Mouse (Mus musculus) C2C12 (cell line): ENCODE results near the gene Hpn. TPM values are rescaled to one million over a fixed set of nuclear protein-coding genes. Genes with fewer than 3 reads are reported as not detected.

Experiments used
- H3K27me3 ChIP-seq: one replicate; pipeline ENCODE4 v1.6.1; 2011; ENCODE audit not compliant: control insufficient read depth, insufficient read depth, insufficient read length
- H3K36me3 ChIP-seq: one replicate; pipeline ENCODE4 v1.6.1; 2011; ENCODE audit not compliant: control insufficient read depth, insufficient read depth
- H3K4me3 ChIP-seq: one replicate; pipeline ENCODE4 v1.5.1; 2011; ENCODE audit warnings: mild to moderate bottlenecking, control low read depth; ENCODE audit not compliant: poor library complexity, insufficient read depth, severe bottlenecking
- H3K79me2 ChIP-seq: one replicate; pipeline ENCODE4 v1.6.1; 2011; ENCODE audit not compliant: control insufficient read depth, insufficient read depth
- H3K79me3 ChIP-seq: one replicate; pipeline ENCODE4 v1.6.1; 2011; ENCODE audit warnings: low read depth, control low read depth
- H3ac ChIP-seq: one replicate; pipeline ENCODE3; 2011; ENCODE audit warnings: low read depth; ENCODE audit not compliant: control insufficient read depth, insufficient read length
- CEBPB ChIP-seq: IDR thresholded peaks from one replicate; pipeline ENCODE4 v1.6.1; 2011; ENCODE audit warnings: low read depth, mild to moderate bottlenecking, control low read depth, moderate library complexity
- CTCF ChIP-seq: IDR thresholded peaks from one replicate; pipeline ENCODE4 v1.5.1; 2011; ENCODE audit not compliant: control insufficient read depth, insufficient read depth, insufficient read length
- FOSL1 ChIP-seq: IDR thresholded peaks from one replicate; pipeline ENCODE4 v1.8.0; 2011; ENCODE audit warnings: mild to moderate bottlenecking, low read length; ENCODE audit not compliant: poor library complexity, insufficient read depth, severe bottlenecking
- MAX ChIP-seq: IDR thresholded peaks from one replicate; pipeline ENCODE4 v1.6.1; 2011; ENCODE audit warnings: mild to moderate bottlenecking, control low read depth
- MYOD1 ChIP-seq: IDR thresholded peaks from one replicate; pipeline ENCODE4 v1.6.1; 2011; ENCODE audit warnings: low read depth; ENCODE audit not compliant: control insufficient read depth, insufficient read length
- MYOG ChIP-seq: IDR thresholded peaks from one replicate; pipeline ENCODE4 v1.6.1; 2011; ENCODE audit not compliant: control insufficient read depth, insufficient read length; ENCODE audit errors: extremely low read depth
- USF1 ChIP-seq: IDR thresholded peaks from one replicate; pipeline ENCODE4 v1.6.1; 2011; ENCODE audit warnings: low read depth, mild to moderate bottlenecking, control low read depth, moderate library complexity
- long read RNA-seq, 2 experiments: library from polyadenylated mRNA; unstranded; transcript quantifications; one replicate each; pipeline ENCODE4 v2.0.0; 2019 to 2020
- polyA plus RNA-seq: library from polyadenylated mRNA; unstranded; fragments of >200 nt; fragmentation: generic; extraction: Trizol; gene quantifications from one replicate; pipeline ENCODE4 v1.2.1, GENCODE M21; 2012; ENCODE audit warnings: missing spikeins

Gene Hpn
- not detected for polyA plus RNA-seq
- long read RNA-seq, experiment 1, result 0 reads
- long read RNA-seq, experiment 2, result 0 reads

DNA sequence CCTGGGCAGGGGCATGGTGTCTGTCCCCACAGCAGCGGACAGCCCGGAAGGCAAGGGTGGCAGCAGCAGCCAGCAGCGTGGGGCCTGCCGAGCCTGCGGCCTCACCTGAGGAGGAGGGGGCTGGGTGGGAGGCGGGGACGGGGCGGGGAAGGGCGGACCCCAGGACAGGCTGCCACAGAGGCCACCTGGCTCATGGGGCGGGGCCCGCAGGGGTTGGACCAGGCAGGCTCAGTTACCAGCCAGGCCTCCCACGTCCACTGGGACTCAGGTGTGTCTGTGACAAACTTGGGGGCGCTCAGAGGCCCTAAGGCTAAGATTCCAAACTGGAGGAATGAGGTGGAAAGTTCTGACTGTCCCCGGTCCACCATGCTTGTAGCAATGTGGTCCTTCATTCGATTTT lies at the start of gene Hpn:
Gene Hpn (minus strand): TSS at position 109 of the 400 bp plus-strand sequence.
- Histone ChIP-seq H3K79me3 (no peaks in the 10 kb centered on the region), H3K4me3 (no peak within 1 kb of the TSS), H3ac (no peak within 1 kb of the TSS), H3K79me2 (no peaks in the 10 kb centered on the region), H3K36me3 (no peaks in the 10 kb centered on the region), H3K27me3 (peaks cover 8% of the 10 kb centered on the region)
- TF ChIP-seq CEBPB, result no peak
- no peak for TF ChIP-seq MYOG

DNA sequence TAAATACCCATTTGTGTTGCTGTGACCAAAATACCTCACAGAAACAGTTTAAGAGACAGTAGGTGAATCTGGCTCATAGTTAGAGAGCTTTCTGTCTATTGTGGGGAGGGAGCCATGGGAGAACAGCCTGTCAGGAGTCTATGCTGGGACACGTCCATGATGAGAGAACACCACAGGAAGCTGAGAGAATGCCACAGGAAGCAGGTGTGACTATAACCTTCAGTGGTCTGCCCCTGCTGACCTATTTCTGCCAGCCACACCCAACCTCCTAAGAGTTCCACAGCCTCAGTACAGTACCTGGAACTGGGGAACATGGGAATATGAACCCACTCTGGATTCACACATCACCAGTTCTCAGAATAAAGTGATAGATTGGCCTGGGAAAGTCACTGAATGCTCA lies 49.7 kb upstream of the Hpn start:
- TF ChIP-seq MYOG (no peak), MAX (no peak), CTCF (no peak), CEBPB (no peak), USF1 (no peak), MYOD1 (no peak), FOSL1 (no peak)
- H3ac ChIP-seq, result no peak overlapping the region
- H3K27me3 ChIP-seq, result no peaks in the 10 kb centered on the region

GRCm38 (mm10) chr7:31163666-31164577 lies 48.8 kb upstream of the Hpn start:
- H3K27me3 ChIP-seq, result no peaks in the 10 kb centered on the region
- H3K79me2 ChIP-seq, result no peaks in the 10 kb centered on the region
- no peaks in the 10 kb centered on the region for H3K36me3 ChIP-seq
- TF ChIP-seq CTCF (no peak), CEBPB (no peak), MAX (no peak), MYOG (no peak), USF1 (no peak)
- no peak overlapping the region for H3ac ChIP-seq
- no peak overlapping the region for H3K4me3 ChIP-seq
- no peaks in the 10 kb centered on the region for H3K79me3 ChIP-seq

More for the DNA sequence above, 49.7 kb upstream of the Hpn start:
- Histone ChIP-seq H3K79me3 (no peaks in the 10 kb centered on the region), H3K36me3 (no peaks in the 10 kb centered on the region), H3K4me3 (no peak overlapping the region), H3K79me2 (no peaks in the 10 kb centered on the region)

DNA sequence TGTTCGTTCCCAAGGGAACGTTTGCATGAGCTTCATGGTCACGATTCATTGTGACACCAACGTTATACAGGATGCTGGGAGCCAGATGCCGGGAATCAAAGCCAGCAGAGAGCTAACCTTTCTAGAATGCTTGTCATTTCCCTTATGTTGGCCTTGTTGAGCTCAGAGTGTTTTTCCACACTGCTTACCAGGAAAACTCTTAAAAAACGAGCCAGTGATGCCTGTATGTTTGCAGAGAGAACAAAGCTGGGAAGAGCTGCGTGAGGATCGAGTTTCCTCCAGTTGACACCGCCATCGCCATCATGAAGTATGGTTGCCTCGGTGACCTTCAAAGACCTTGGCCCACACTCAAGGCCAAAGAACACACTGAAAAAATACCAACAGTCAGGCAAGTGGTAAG lies 47.2 kb upstream of the Hpn start:
- Histone ChIP-seq H3K36me3 (no peaks in the 10 kb centered on the region), H3ac (no peak overlapping the region), H3K79me3 (no peaks in the 10 kb centered on the region), H3K4me3 (no peak overlapping the region), H3K79me2 (no peaks in the 10 kb centered on the region), H3K27me3 (no peaks in the 10 kb centered on the region)
- TF ChIP-seq FOSL1, result no peak
- TF ChIP-seq CTCF, result no peak
- no peak for TF ChIP-seq MYOG
- no peak for TF ChIP-seq MYOD1
- TF ChIP-seq CEBPB, result no peak
- no peak for TF ChIP-seq USF1
- no peak for TF ChIP-seq MAX

DNA sequence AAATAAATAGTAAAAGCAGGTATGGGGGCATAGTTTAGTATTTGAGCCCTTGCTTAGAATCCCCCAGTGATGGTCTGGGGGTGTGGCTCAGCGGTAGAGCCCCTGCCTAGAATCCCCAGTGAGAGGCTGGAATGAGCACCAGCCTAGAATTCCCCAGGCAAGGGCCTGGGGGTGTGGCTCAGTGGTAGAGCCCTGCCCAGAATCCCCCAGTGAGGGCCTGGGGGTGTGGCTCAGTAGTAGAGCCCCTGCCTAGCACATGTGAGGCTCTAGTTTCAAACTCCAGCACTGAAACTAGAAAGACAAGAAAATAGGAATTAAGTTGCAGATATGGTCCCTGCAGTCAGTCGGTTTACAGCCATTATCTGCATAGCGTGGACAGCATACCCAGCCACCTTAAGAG lies 46.7 kb upstream of the Hpn start:
- Histone ChIP-seq H3K79me3 (no peaks in the 10 kb centered on the region), H3ac (no peak overlapping the region), H3K4me3 (no peak overlapping the region), H3K36me3 (no peaks in the 10 kb centered on the region), H3K27me3 (no peaks in the 10 kb centered on the region), H3K79me2 (no peaks in the 10 kb centered on the region)
- TF ChIP-seq USF1, result no peak
- no peak for TF ChIP-seq MYOD1
- TF ChIP-seq MYOG, result no peak
- TF ChIP-seq FOSL1, result no peak
- TF ChIP-seq MAX, result no peak
- no peak for TF ChIP-seq CEBPB
- no peak for TF ChIP-seq CTCF

- no peaks in the 10 kb centered on the region for H3K79me3 ChIP-seq
- H3K4me3 ChIP-seq, result no peak overlapping the region
- H3ac ChIP-seq, result no peak overlapping the region
- no peaks in the 10 kb centered on the region for H3K79me2 ChIP-seq
- H3K36me3 ChIP-seq, result no peaks in the 10 kb centered on the region
- H3K27me3 ChIP-seq, result no peaks in the 10 kb centered on the region
- TF ChIP-seq USF1 (no peak), CTCF (no peak), MAX (no peak), MYOG (no peak), CEBPB (no peak), MYOD1 (no peak), FOSL1 (no peak)
Observed at GRCm38 (mm10) chr7:31161246-31161645, 46.2 kb upstream of the Hpn start.
